Mouse (Mus musculus) intestine, embryonic 15.5 days (tissue): ENCODE measurements around the gene Tnnt3. TPM values are rescaled to one million over a fixed set of nuclear protein-coding genes. Genes with fewer than 3 reads are reported as not detected.

ENCODE experiments used
- ATAC-seq: fragments of 200-750 bp; cut with Nextera tagmentation; 2 replicates; pipeline ENCODE4 v1.8.0; 2017; ENCODE audit warnings: moderate TSS enrichment, moderate library complexity
- H3K27ac ChIP-seq: fragments of 300-500 bp; sonication (generic); 2 replicates; pipeline ENCODE4 v1.5.1; 2015; ENCODE audit warnings: mild to moderate bottlenecking, inconsistent platforms
- H3K27me3 ChIP-seq: fragments of 300-500 bp; sonication (generic); replicated peaks from 2 replicates; pipeline ENCODE4 v1.6.1; 2015; ENCODE audit warnings: inconsistent platforms
- H3K36me3 ChIP-seq: fragments of 300-500 bp; sonication (generic); 2 replicates; pipeline ENCODE4 v1.6.1; 2015; ENCODE audit warnings: inconsistent platforms
- H3K4me1 ChIP-seq: fragments of 300-500 bp; sonication (generic); replicated peaks from 2 replicates; pipeline ENCODE4 v1.6.1; 2015; ENCODE audit warnings: inconsistent platforms
- H3K4me2 ChIP-seq: fragments of 300-500 bp; sonication (generic); replicated peaks from 2 replicates; pipeline ENCODE4 v1.6.1; 2015; ENCODE audit warnings: mild to moderate bottlenecking, inconsistent platforms
- H3K4me3 ChIP-seq: fragments of 300-500 bp; sonication (generic); replicated peaks from 2 replicates; pipeline ENCODE4 v1.5.1; 2015; ENCODE audit warnings: inconsistent platforms
- H3K9ac ChIP-seq: fragments of 300-500 bp; sonication (generic); 2 replicates; pipeline ENCODE4 v1.6.1; 2015; ENCODE audit warnings: inconsistent platforms
- H3K9me3 ChIP-seq: fragments of 300-500 bp; sonication (generic); 2 replicates; pipeline ENCODE4 v1.6.1; 2016; ENCODE audit warnings: inconsistent platforms
- WGBS: fragments of 180-500 bp; shearing (Covaris S2); methylation state at CpG from one replicate; pipeline ENCODE4 v1.1.7; 2015; 5-methylcytosine and 5-hydroxymethylcytosine counted together
- polyA plus RNA-seq: library from polyadenylated mRNA; unstranded; fragments of >200 nt; fragmentation: Nextera tagmentation; extraction: Ambion mirVana; gene quantifications from 2 replicates; pipeline ENCODE4 v1.2.1, GENCODE M21; 2015

The Tnnt3 gene
- polyA plus RNA-seq, 1 experiment from 2014 or later, result 4.3 TPM

- Histone ChIP-seq H3K36me3 (no peaks in the 10 kb centered on the region), H3K4me1 (peaks cover 64% of the 10 kb centered on the region), H3K4me3 (no peak overlapping the region), H3K4me2 (0 out of 2 replicates have a peak overlapping the region, but pooled peaks have one; percentile 11), H3K27me3 (no peaks in the 10 kb centered on the region), H3K27ac (peak overlapping the region; percentile 97), H3K9me3 (no peaks in the 10 kb centered on the region), H3K9ac (peak overlapping the region; percentile 75)
- no peak for ATAC-seq
- 45% methylated on average over 4 of the region's 4 CpGs for WGBS
These were observed 36.5 kb downstream of the Tnnt3 start for GRCm38 (mm10) chr7:142535116-142535515.

- 60% methylated on average over 5 of the region's 5 CpGs for WGBS
- H3K4me1 ChIP-seq, result peaks cover 66% of the 10 kb centered on the region
- no peak overlapping the region for H3K4me3 ChIP-seq
- H3K9me3 ChIP-seq, result no peaks in the 10 kb centered on the region
- no peaks in the 10 kb centered on the region for H3K27me3 ChIP-seq
- H3K27ac ChIP-seq, result peak overlapping the region; percentile 97
- H3K36me3 ChIP-seq, result no peaks in the 10 kb centered on the region
- H3K9ac ChIP-seq, result no peak overlapping the region
- no peak overlapping the region; the same call in 1 of the 2 replicates for H3K4me2 ChIP-seq
- ATAC-seq, result peak; percentile 40
These were observed 37.2 kb downstream of the Tnnt3 start for GRCm38 (mm10) chr7:142535832-142536231.

- Histone ChIP-seq H3K4me3 (no peak overlapping the region), H3K4me2 (no peak overlapping the region), H3K27ac (peak overlapping the region; percentile 77), H3K36me3 (no peaks in the 10 kb centered on the region), H3K27me3 (no peaks in the 10 kb centered on the region), H3K4me1 (peaks cover 61% of the 10 kb centered on the region), H3K9me3 (no peaks in the 10 kb centered on the region), H3K9ac (no peak overlapping the region)
- no peak for ATAC-seq
- WGBS, result 50% methylated on average over 5 of the region's 5 CpGs
These were observed 38.5 kb downstream of the Tnnt3 start for GRCm38 (mm10) chr7:142537181-142537580.

GRCm38 (mm10) chr7:142537879-142538278, 39.2 kb downstream of the Tnnt3 start:
- no peak overlapping the region for H3K4me3 ChIP-seq
- peaks cover 62% of the 10 kb centered on the region for H3K4me1 ChIP-seq
- peak overlapping the region; percentile 77 for H3K27ac ChIP-seq
- H3K9ac ChIP-seq, result peak overlapping the region; percentile 24
- H3K4me2 ChIP-seq, result no peak overlapping the region; the same call in 1 of the 2 replicates
- no peaks in the 10 kb centered on the region for H3K27me3 ChIP-seq
- ATAC-seq, result peak; percentile 52; the same call in 1 of the 2 replicates
- H3K36me3 ChIP-seq, result no peaks in the 10 kb centered on the region
- 10% methylated on average over 6 of the region's 6 CpGs for WGBS
- H3K9me3 ChIP-seq, result no peaks in the 10 kb centered on the region

- no peaks in the 10 kb centered on the region for H3K9me3 ChIP-seq
- H3K4me1 ChIP-seq, result peaks cover 64% of the 10 kb centered on the region
- peak overlapping the region; percentile 77 for H3K27ac ChIP-seq
- no peak for ATAC-seq
- peak overlapping the region; percentile 24 for H3K9ac ChIP-seq
- no peak overlapping the region; the same call in 1 of the 2 replicates for H3K4me2 ChIP-seq
- H3K4me3 ChIP-seq, result no peak overlapping the region
- H3K36me3 ChIP-seq, result no peaks in the 10 kb centered on the region
- 20% methylated on average over 4 of the region's 4 CpGs for WGBS
- no peaks in the 10 kb centered on the region for H3K27me3 ChIP-seq
These were observed 39.7 kb downstream of the Tnnt3 start for GRCm38 (mm10) chr7:142538291-142538690.

- no peak for ATAC-seq
These were observed 40.1 kb downstream of the Tnnt3 start for GRCm38 (mm10) chr7:142538766-142539165.

GRCm38 (mm10) chr7:142539828-142540227, 41.2 kb downstream of the Tnnt3 start:
- Histone ChIP-seq H3K4me1 (peaks cover 55% of the 10 kb centered on the region), H3K9me3 (no peaks in the 10 kb centered on the region), H3K27ac (peak overlapping the region; percentile 77; the same call in 1 of the 2 replicates), H3K9ac (no peak overlapping the region), H3K27me3 (no peaks in the 10 kb centered on the region), H3K36me3 (no peaks in the 10 kb centered on the region), H3K4me2 (no peak overlapping the region), H3K4me3 (no peak overlapping the region)
- ATAC-seq, result no peak
- 54% methylated on average over 8 of the region's 8 CpGs for WGBS

More at GRCm38 (mm10) chr7:142538766-142539165, 40.1 kb downstream of the Tnnt3 start:
- Histone ChIP-seq H3K36me3 (no peaks in the 10 kb centered on the region), H3K9me3 (no peaks in the 10 kb centered on the region), H3K4me1 (peaks cover 64% of the 10 kb centered on the region), H3K27ac (peak overlapping the region; percentile 77), H3K9ac (peak overlapping the region; percentile 24), H3K4me2 (no peak overlapping the region), H3K4me3 (no peak overlapping the region), H3K27me3 (no peaks in the 10 kb centered on the region)
- WGBS, result 20% methylated on average over 6 of the region's 6 CpGs

- Histone ChIP-seq H3K4me2 (no peak overlapping the region), H3K27me3 (no peaks in the 10 kb centered on the region), H3K36me3 (no peaks in the 10 kb centered on the region), H3K9me3 (no peaks in the 10 kb centered on the region), H3K9ac (0 out of 2 replicates have a peak overlapping the region, but pooled peaks have one; percentile 12), H3K4me3 (no peak overlapping the region), H3K4me1 (peaks cover 41% of the 10 kb centered on the region), H3K27ac (peak overlapping the region; percentile 64)
- peak; percentile 62 for ATAC-seq
- 21% methylated on average over 11 of the region's 11 CpGs for WGBS
These were observed 44.2 kb downstream of the Tnnt3 start for GRCm38 (mm10) chr7:142542771-142543303.

- Histone ChIP-seq H3K9ac (no peak overlapping the region), H3K36me3 (no peaks in the 10 kb centered on the region), H3K4me3 (no peak overlapping the region), H3K27ac (no peak overlapping the region), H3K27me3 (no peaks in the 10 kb centered on the region), H3K9me3 (no peaks in the 10 kb centered on the region), H3K4me1 (peaks cover 20% of the 10 kb centered on the region), H3K4me2 (no peak overlapping the region)
- ATAC-seq, result no peak
- 68% methylated on average over 7 of the region's 7 CpGs for WGBS
These were observed 47.3 kb downstream of the Tnnt3 start for GRCm38 (mm10) chr7:142545967-142546366.

GRCm38 (mm10) chr7:142547874-142548273, 49.2 kb downstream of the Tnnt3 start:
- Histone ChIP-seq H3K36me3 (no peaks in the 10 kb centered on the region), H3K9ac (no peak overlapping the region), H3K27ac (0 out of 2 replicates have a peak overlapping the region, but pooled peaks have one; percentile 11), H3K4me1 (peaks cover 21% of the 10 kb centered on the region), H3K27me3 (no peaks in the 10 kb centered on the region), H3K4me3 (no peak overlapping the region), H3K4me2 (no peak overlapping the region), H3K9me3 (no peaks in the 10 kb centered on the region)
- no peak for ATAC-seq
- WGBS, result 28% methylated on average over 2 of the region's 2 CpGs

- no peak overlapping the region for H3K4me2 ChIP-seq
- H3K27me3 ChIP-seq, result no peaks in the 10 kb centered on the region
- WGBS, result 63% methylated on average over 6 of the region's 6 CpGs
- H3K36me3 ChIP-seq, result no peaks in the 10 kb centered on the region
- H3K4me3 ChIP-seq, result no peak overlapping the region
- H3K27ac ChIP-seq, result no peak overlapping the region
- peaks cover 20% of the 10 kb centered on the region for H3K4me1 ChIP-seq
- ATAC-seq, result no peak
- H3K9ac ChIP-seq, result no peak overlapping the region
- no peaks in the 10 kb centered on the region for H3K9me3 ChIP-seq
These were observed 50.1 kb downstream of the Tnnt3 start for GRCm38 (mm10) chr7:142548706-142549105.

GRCm38 (mm10) chr7:142549941-142550763, 51.5 kb downstream of the Tnnt3 start:
- Histone ChIP-seq H3K4me1 (peaks cover 33% of the 10 kb centered on the region), H3K36me3 (no peaks in the 10 kb centered on the region), H3K9me3 (no peaks in the 10 kb centered on the region), H3K4me3 (no peak overlapping the region), H3K27ac (no peak overlapping the region), H3K27me3 (no peaks in the 10 kb centered on the region), H3K9ac (no peak overlapping the region), H3K4me2 (no peak overlapping the region)
- no peak for ATAC-seq
- WGBS, result 80% methylated on average over 10 of the region's 10 CpGs
